Mouse (Mus musculus) adrenal gland (tissue): ENCODE results near the gene Cda.

Experiments used
- intact Hi-C: fragments of 180-260 bp; cut with DNase I; formaldehyde crosslinking; loops from one replicate; pipeline ENCODE4 v1.15.1; 2025

Cda gene

DNA sequence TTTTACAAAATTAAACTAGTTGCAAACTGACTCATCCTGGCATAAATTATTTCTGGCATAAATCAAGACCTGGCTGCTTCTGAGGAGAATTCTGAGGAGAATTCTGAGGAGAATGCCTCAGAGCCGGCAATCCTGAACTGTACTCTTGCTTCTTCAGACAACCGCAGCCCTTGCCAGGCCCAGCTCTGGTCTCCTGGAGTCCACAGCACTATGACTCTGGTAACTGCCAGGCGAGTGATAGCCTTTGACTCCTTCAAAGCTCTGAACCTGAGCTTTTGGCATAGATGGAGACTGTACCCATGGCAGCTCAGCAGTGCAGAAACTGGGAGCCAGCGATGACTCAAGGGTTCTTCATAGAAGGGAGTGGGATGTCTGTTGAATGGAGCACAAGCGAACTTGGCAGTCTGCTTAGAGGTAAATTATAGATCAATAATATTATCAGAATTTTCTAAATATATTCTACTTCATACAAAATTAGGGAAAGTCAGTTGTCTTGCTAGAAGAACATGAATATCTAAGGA is 3.3 kb upstream of the Cda start:
- intact Hi-C loops, result no loop called here

DNA sequence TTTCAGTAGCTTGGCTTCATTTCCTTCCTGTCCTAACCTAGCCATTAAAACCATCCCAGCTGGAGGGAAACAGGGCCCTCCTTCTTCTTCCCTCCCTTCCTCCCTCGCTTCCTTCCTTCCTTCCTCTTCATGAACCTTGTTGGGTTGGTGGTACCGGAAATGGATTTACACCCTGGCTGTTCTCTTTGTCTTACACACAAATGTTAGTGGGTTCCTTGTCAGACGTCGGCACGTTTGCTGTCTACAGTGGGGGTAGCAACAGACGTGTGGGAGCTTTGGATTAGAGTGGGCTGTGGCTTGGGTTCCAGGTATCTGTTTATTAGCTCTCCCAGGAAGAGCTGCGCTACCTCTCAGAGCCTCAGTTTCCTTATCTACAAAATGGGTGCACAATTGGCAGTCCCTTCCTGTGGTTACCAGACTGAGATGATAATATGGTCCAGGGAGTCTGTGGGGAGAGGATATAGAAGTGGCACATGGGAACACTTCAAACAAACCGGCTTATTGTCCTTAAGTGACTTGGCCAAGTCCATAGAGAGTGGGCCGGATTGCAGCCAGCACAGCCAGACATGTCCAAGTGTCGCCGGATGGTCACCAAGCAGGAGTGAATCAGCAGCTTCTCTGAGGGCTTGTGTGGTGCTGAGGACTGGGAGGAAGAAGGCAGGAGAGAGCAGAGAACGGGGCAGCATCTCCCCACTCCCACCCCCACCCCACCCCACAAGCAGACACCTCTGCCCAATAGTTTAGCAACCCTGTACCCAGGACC is 887 bp upstream of the Cda start:
- intact Hi-C loops, result no loop called here

DNA sequence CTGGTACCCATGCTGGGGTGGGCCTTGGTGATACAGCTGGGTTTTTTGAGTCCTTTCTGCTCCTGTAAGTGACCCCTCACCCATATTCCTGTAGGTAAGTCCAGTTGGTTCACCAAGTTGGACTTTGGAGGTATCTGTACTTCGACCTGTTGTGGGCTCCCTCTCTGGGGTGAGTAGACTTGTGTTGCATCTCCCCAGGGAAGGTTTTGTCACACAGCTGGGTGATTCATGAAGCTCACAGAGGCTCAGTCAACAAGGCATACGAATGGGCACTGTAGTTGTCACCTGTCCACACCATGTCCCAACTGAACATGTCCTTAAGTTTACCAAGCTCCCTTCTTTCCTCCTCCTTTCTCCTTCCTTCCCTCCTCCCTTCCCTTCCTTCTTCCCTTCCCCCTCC is 1.2 kb downstream of the Cda start:
- intact Hi-C loops, result no loop called here

DNA sequence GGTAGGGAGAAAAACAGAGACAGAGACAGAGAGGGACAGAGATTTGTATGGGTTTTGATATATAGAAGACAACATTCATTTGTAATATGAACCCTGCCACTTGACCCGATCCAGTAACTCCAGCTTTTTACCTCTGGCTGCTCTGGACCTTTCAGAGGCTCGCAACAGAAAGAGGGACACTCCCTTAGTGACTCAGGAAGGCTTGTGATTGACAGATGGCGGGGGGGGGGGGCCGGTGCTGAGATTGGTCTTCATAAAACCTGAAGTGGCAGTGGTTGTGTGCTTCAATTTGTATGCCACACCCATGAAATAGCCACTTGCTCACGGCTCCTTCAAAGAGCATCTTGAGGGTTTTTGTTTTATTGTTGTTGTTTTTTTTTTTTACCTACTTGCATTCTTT is 4.3 kb downstream of the Cda start:
- intact Hi-C loops, result no loop called here

DNA sequence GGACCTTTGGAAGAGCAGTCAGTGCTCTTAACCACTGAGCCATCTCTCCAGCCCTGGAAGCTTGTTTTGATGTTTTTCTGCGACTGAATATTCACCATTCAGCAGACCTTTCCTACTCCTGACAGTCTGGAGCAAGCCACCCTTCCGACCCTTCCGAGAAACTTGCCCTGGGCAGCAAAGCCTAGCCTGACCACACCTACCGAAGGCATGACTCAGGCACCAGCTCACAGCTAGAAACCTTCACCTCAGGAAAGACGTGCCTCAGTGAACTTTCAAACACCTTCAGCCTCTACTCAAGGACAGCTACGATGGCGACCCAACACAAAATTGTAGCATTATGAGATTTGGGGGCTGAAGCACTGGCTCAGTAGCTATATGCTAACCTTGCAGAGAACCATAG is 4.9 kb downstream of the Cda start:
- intact Hi-C loops, result no loop called here

DNA sequence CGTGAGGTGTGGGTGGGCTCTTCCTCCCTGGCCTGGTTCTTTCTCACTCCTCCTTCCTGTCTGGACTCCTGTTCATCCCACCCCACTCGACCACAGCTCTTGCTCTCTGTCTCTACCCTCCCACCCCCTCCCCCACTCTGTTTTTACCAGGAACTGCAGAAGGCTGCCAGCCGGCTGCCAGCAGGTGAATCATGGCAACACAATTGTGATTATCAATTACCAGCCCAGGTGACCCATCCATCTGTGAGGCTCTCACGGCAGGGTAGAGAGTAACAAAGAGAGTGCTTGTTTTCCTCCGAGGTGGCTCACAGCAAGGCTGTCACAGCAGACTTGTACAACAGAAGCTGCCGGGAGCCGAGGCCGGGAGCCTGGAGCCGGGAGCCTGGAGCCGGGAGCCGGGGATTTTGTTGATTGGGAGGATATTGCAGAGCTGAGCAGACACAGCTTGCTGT is 6.4 kb downstream of the Cda start:
- intact Hi-C loops, result no loop called here

DNA sequence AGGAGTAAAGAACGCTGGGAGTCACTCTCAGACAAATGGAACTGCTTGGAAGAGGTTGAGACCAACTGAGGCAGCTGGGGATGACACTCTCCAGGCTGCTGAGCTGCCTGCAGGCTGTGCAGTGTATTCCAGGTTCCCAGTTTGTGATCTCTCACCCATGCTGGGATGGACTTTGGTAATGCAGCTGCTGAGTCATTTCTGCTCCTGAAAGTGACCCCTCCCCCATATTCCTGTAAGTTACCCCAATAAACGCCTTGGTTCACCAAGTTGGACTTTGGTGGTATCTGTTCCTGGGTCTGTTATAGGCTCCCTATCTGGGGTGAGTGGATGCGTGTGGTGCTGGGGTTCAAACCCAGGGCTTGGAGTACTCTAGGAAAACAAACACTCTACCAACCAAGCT is 9.6 kb downstream of the Cda start:
- intact Hi-C loops, result no loop called here

DNA sequence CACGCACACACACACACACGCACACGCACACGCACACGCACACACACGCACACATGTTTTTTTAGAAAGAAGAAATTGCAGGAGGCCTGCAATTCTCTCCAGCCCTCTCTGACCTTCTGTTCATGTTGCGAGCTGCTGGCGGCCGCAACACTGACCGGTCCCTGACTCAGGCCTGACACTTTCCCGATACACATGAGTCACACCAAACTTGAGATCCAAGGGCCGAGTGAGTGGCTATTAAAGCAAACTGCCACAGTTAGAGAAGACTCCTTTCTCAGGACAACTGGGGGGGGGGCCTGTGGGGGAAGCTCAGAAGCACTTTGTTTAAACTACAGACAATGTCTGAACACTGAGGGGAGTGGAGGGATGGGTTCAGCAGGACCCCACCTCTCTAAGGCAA is 11.2 kb downstream of the Cda start:
- intact Hi-C loops, result no loop called here

DNA sequence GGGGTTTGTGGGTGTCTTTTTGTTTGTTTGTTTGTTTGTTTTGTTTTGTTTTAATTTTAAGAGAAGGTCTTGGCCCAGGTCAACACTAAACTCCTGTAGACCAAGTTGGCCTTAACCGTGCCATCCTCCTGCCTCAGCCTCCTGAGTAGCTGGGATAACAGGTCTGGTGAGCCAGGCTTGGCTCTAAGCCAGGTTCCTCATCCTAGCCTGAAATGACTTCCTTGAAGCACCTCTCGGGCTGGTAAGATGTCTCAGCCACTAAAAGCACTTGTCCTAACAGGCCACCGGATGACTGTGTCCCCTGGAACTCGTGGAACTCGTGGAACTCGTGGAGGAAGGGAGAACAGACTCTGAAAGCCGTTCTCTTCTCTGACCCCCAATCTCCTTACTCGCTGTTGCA is 11.7 kb downstream of the Cda start:
- intact Hi-C loops, result no loop called here

DNA sequence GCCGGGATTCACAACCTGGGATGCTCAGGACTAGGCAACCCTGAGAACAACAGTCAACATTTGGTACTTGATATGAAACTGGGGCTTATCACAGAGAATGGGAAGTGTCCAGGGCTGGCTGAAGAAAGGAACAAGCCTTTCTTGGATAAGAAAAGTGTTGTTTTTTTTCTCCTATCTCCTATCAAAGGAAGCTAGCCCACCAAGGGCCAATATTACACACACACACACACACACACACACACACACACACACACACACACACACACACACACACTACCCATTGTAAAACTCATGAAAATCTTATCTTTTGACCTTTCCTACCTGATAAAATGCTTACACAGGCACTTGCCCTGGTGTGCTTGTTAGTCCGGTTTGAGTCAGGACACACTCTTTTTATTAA is 12.3 kb downstream of the Cda start:
- intact Hi-C loops, result no loop called here

DNA sequence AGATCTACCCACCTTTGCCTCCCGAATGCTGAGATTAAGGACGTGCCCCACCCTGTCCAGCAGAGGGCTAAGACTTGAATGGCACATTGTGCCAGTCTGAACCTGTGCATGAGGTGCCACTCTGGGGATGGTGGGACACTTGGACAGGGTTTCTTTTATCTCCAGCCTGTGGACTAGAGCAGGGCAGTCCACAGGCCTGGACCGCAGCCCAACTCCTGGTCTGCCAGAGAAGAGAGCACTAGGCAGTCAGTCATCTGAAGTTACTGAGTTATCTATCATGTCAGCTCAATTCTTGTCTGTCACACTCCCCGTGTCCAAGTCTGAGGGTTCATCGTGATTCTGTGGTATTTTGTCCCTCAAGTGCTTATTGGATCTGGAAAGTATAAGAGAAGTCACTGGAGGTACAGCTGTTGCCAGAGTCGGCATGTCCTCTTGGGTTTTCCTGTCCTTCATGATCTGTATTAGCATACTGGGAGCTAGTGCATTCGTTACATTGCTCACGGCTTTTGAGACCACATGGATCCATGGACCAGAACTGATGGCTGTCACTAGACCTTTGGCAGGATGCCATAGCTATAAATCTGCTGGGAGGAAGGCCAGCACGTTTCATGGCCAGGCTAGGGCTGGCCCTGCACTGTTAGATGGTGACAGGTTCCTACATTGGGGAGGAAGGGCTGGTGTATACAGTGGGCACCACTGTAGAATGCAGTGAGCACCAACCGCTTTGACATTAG is 14.2 kb downstream of the Cda start:
- intact Hi-C loops, result no loop called here

DNA sequence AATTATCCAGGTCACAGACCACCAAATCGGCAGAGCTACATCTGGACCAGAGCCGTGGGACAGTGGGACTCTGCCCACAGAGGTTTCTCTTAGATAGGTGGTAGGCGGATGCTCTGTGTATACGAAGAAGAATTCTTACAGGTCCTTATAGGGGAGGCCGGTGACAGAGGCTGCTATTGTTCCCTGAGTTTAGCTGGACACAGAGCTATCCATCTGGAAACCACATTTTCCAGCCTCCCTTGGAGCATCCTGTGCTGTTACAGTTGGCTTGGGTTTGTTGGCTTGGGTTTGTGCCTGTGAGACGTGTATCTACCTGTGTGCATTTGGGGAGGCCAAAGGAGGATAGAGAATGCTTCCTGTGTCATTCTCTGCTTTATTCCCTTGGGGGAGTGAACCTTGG is 15.1 kb downstream of the Cda start:
- intact Hi-C loops, result no loop called here

DNA sequence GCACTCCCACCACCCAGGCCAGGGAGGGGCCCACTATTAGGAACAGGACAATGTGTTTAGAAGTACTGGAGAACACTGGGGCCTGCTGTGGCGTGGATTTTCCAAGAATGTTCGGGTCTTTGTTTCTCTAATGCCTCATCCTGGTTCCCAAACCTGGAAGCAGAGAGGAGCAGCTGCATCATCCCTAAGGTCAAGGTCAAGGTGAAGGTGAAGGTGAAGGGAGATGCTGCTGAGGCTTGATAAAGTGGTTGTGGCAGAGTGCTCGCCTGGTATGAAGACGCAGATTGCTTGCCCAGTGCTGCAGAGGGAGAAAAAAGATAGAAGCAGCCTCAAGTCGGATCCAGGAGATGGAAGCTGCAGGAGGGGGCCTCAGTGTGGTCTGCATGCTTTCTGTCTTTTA is 16.0 kb downstream of the Cda start:
- intact Hi-C loops, result no loop called here

DNA sequence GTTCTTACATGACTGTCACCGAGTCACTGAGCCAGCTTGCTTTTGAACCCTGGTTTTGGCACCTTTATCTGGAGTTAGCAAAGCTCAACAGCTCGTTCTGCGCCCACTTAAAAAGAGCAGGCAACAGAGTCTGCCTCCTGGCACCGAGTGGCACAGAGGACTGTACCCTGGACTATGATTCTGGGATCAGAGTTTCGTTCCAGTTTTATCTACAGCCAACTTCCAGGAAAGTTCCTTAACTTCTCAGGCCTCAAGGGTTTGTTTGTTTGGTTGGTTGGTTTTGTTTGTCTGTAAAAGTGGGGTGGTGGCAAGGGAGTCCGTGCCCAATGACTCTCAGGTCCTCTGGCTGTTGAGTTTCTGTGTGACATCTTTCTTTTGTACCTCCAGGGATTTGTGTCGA is 19.1 kb downstream of the Cda start:
- intact Hi-C loops, result no loop called here

DNA sequence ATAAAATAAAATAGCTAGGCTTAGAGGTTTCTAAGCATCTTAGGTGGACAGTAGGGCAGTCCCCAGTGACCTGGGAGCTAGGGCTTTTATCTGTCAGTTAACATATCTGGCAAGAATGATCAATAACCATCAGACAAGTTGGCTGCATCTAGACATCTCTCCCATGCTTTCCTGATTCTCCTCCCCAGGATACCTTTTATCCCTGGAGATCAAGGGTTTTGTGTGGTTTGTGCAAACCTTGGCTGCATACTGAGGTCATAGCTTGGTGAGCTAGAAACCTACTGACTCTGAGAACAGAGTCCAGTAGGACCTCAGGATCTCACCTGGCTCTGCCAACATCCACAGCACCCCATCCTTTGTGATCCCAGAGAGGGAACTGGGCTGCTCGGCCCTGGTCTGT is 20.5 kb downstream of the Cda start:
- intact Hi-C loops, result no loop called here

DNA sequence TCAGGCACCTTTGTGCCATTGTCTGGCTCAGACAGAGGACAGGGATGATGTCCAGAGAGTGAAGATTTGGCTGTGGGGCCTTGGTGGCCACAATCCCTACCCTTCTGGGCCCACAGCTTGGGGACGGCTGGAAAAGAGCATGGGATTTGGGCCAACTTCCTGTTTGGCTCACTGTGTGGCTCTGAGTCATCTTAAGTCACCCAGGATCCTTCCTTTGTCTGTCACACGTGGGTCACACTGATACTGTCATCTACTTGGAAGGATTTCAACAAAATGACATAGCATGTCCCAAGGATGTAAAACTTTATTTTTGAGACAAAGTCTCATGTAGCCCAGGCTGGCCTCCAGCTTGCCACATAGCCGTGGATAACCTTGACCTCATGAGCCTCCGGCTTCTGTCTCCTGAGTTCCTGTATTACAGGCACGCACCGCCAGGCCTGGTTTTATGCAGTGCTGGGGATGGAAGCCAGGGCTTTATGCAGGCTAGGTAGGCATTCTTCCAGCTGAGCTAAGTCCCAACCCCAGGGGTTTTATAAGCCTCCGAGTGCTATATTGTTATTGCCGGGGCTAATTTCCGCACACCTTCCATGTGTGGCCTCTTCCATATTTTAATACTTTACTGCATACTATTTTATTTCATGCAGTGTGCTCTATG is 22.8 kb downstream of the Cda start:
- intact Hi-C loops, result no loop called here

DNA sequence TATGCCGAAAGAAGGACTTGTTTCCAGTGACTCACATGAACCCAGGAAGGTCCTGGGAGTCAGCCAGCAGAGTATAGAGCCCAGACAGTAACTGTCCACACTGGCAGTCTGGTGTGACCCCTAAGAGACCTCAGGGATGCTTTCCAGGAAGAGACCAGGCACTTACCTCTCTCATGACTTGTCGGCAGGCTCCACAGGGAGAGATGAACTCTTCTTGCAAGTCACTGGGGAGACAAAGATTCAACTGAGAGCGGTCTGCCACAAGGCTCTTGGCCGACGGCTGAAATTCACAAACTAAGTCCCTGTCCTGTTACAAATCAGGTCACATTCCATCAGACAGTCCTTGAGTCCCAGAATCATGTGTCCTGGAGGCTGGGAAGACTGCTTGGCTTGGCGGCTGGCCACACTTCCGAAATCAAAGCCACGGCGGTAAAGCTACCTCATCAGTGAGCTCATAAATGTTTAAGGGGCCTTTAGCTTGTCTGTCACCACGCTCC is 24.4 kb downstream of the Cda start:
- intact Hi-C loops, result no loop called here

DNA sequence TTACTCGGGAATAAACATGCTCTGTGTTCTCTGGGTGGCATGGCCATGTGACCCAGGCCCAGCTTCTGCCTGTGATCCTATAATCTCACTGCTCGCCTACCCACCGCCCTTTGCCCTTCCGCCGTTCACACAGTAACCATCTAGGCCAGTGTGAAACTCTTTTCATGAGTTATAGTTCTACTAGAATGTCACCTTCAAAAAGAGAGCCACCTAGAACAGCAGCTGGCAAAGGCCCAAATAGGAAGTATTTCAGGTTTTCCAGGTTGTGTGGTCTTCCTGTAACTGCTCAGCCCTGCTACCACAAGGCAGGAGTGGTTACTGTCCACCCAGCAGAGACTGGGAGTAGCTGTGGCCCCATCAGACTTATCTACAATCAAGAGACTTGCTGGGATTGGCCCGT is 25.0 kb downstream of the Cda start:
- intact Hi-C loops, result no loop called here

DNA sequence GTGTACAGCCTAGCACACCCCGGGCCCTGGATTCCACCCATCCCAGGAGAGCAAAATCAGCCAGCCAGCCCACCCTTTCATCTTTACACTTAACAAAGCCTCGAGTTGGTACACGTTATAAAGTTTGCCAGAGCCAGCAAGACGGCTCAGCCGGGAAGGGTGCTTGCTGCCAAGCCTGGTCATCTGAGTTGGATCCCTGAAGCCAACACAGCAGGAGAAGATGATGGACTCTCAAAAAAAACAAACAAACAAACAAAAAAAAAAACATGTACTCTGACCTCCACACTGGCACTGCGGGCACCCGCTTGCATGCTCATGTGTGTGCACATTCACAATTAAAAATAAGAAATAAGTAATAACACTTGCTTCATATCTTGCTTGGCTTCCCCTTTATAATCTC is 25.7 kb downstream of the Cda start:
- intact Hi-C loops, result no loop called here

DNA sequence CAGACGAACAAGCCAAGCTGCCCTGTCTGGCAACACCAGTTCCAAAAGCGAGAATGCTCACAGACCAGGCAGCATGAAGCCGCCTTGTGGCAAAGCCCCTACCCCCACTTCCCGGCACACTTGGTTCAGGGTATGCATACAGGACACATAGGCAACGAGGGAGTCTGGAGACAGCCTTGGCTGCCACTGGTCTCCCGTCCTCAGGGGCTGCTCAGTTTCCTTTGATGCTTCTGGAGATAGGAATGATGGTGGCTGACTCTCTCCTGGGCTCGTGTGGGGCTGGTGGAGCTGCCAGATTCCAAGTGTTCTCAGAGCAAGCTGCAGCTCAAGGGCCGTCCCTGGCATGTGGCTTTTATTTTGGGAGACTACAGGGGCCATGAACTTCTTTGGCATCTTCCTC is 26.4 kb downstream of the Cda start:
- intact Hi-C loops, result no loop called here

DNA sequence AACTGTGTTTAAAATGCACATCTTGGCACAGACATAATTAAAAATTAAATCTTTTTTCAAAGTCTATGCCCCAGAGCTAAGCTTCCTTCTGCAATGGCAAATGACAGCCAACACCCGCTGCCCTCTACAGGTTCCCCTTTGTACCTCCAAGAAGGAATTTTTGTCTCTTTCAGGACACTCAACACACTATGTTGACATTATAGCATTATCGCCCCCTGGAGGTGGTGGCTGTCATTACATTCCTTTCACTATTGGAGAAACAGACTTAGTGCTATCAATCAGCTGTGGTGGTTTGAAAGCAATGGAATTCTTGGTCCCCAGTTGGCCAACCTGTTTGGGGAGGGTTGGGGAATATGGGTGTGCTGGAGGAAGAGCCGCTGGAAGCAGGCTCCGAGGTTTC is 27.8 kb downstream of the Cda start:
- intact Hi-C loops, result no loop called here

DNA sequence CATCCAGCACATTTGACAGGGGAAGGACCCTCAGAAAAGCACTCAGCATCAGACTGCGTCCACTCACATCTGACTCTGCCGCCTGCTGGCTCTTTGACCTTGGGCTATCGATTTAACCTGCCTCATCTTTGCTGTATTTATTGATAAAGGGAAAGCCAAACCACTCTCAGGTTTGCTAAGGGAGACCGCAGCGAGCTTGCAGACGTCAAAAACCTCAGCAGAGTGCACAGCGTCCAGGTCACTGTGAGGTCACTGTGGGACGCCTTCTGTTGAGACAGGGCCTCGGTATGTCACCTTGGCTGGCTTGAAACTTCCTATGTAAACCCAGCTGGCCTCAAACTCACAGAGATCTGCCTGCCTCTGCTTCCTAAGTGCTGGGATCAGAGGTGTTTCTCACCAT is 30.5 kb downstream of the Cda start:
- intact Hi-C loops, result no loop called here
